Mouse (Mus musculus) T-cell, adult 2 months (primary cell): ENCODE data around the gene Hist1h2bf.
"Not testable (repeated sequence)": the region's sequence is repeated elsewhere in the genome, so short reads cannot be mapped to it uniquely, and the experiment has no call there.

Experiments
- DNase-seq: peaks from one replicate; pipeline ENCODE4 v3.0.0; 2022; ENCODE audit warnings: low spot score

Hist1h2bf gene

GRCm38 (mm10) chr13:23573898-23574524 lies at the start of gene Hist1h2bf, which contains the start of gene Hist1h2ad:
Gene Hist1h2bf (minus strand): TSS chr13:23574196.
Gene Hist1h2ad (plus strand): TSS chr13:23574381.
- DNase-seq = peak; percentile 85

DNA sequence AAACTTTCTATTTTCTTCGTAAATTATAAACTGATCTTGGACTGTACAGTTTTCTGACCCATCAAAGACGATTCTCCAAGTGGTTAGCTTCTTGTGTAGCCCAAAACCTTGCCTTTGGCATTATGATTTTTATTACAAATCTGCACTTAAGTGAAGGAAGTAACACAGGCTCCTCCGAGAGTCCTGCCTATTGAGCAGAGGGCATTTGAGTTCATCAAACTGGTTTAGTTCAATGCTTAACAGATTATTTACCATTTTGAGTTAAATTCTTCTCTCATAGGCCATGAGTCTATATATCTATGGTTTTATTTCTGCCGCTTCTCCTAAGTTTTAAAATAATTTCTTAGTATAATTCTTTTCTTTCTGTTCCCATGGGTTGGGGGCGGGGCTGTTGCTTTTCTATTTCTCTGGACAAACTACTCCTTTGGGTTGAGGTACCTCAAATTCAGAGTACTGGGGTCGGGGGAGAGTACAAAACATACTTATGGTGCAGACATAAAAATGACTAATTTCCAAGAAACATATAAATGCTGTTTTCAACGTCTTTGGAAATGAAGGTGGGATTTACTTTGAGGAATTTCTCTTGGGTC lies 49.0 kb upstream of the Hist1h2bf start:
- no peak for DNase-seq

GRCm38 (mm10) chr13:23622175-23622671 lies 48.2 kb upstream of the Hist1h2bf start, which contains the start of gene Hist1h1e:
Gene Hist1h1e (minus strand): TSS chr13:23622558.
- DNase-seq = peak; percentile 64

GRCm38 (mm10) chr13:23621532-23622174 lies 47.7 kb upstream of the Hist1h2bf start:
- peak; percentile 86 for DNase-seq

DNA sequence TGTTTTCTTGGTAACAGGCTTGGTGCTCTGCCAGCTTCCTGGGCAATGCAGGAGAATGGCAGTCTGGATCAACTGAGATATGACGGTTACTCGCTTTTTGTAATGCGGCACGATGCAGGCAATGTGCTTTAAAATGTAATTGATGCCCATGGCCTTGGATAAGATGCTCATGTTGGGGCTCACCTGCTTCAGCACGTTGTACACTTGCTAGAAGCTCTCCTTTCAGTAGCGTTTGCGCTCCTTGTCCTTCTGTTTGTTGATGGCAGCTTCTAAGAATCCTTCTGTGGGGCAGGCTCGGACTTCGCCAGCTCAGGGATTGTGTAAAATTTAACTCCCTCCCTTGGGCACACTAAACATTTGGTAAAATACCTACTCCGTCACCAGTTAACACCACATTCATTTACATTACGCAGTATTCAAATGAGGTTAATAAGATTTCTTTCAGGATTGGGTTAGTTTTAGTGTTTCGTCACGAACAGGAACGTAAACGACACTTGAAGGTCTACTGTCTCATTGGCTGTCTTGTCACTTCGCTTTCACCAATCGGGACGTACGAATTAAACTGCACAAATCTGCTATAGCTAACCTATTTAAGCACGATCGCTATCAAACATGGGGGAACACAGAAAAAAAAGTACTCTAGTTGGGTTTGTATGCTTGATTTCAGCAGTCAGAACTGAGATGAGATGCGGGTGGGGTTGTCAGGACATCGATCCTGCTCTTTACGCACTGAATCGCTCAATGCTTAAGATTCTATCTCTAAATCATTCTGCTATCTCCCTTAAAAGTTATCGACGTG lies 46.9 kb upstream of the Hist1h2bf start, which contains the start of gene Hist1h2be:
TSS of gene Hist1h2be (minus strand) at position 392 of the 799 bp plus-strand sequence.
- DNase-seq = peak; percentile 74

- no peak for DNase-seq
These were observed 46.2 kb upstream of the Hist1h2bf start for GRCm38 (mm10) chr13:23620056-23620732.

DNA sequence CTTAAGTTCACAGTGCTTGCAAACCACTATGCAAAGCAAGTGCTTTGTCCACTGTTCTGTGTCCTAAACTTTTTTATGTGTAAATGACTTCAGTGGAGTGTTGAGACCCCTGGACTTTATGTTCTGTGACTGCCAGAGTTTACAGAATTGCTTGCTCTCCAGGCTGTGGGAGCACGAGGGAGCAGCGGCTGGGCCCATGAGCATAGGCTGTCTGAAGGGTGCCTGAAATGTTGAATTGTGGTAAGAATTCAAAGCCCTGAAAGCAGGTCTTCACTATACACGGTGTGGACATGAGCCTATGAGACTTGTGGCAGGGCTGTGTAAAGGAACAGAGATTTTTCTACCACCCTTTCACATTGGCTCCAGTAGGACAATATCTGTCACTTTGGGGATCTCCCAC lies 37.6 kb upstream of the Hist1h2bf start:
- DNase-seq = no peak

- no peak for DNase-seq
These were observed 36.4 kb upstream of the Hist1h2bf start for GRCm38 (mm10) chr13:23610393-23610792.

DNA sequence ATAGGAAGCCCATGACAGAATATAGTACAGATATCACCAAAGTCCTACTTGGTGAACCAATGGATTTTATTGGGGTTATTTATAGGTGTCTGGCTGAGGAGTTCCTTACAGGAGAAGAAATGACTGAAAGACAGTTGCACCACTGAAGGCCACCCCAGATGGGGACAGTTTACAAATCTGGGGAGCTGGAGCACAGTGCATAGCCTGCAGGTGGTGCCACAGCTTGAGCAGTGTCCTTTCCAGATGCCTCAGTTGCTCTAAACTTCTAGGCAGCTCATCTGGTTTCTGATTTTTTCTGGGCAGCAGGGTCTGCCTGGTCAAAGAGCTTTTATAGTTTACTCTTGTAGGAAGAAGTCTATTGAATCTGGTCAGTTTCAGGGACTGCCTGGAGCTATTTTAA lies 35.8 kb upstream of the Hist1h2bf start:
- DNase-seq = no peak

GRCm38 (mm10) chr13:23609209-23609608 lies 35.2 kb upstream of the Hist1h2bf start:
- no peak for DNase-seq

DNA sequence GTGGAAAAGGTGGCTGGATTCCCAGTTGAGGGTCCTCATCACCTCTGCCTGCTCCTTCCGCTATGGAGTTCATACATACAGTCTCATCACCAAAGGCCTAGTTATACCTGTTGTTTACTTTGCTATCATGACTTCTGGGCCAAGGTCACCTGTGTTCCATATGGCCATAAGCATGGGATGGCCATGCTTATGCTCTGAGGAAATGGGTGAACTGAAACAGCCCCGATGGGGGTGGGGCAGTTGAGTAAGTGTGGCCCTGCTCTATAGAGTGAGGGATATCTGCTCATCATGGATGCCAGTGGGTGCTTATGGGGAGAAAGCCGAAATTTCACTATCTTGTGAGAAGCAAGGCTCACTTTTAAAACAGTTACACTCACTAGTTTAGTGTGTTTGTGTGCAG lies 31.1 kb upstream of the Hist1h2bf start:
- DNase-seq = no peak

- DNase-seq = no peak
These were observed 30.5 kb upstream of the Hist1h2bf start for GRCm38 (mm10) chr13:23604452-23604851.

- DNase-seq = no peak
These were observed 29.2 kb upstream of the Hist1h2bf start for GRCm38 (mm10) chr13:23603182-23603699.

- peak; percentile 79 for DNase-seq
These were observed 24.0 kb upstream of the Hist1h2bf start for GRCm38 (mm10) chr13:23597957-23598356.

GRCm38 (mm10) chr13:23595622-23596372 lies 21.8 kb upstream of the Hist1h2bf start:
- no peak for DNase-seq

DNA sequence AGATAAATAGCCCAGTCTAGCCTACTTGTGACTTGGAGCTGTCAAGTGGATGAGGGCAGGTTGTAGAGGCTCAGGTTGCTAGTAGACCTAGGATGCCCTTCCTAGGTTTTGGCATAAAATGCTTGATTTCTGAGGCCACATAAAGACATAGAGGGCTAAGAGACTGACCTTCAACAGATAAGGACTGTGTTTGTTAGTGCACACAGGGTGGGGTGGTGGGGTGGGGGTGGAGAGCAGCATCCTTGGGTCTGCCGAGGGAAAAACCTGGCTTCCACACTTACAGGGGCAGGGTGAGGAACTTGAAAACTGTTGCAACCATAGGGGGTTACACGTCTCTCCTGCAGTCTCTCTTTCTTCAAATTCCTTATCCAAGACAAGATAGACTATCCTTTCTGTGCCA lies 21.2 kb upstream of the Hist1h2bf start:
- no peak for DNase-seq

- DNase-seq = peak; percentile 13
These were observed 19.2 kb upstream of the Hist1h2bf start for GRCm38 (mm10) chr13:23593051-23593770.

DNA sequence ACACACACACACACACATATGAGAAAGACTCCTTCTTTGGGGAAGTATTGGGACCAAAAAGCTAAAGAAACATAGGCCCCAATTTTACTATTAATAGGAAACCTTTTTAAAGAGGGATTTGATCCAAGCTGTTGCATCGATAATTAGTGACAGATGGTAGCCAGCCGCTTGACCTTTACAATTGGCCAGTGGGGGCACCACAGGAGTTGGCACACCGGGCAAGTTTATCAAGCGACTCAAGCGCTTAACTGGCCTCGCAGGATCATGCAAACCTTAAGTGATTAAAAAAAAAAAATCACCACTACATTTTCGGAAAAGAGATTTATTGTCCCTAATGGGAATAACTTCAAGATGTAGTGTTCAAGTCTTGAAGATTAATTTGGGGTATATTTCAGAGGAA lies 18.6 kb upstream of the Hist1h2bf start:
- no peak for DNase-seq

DNA sequence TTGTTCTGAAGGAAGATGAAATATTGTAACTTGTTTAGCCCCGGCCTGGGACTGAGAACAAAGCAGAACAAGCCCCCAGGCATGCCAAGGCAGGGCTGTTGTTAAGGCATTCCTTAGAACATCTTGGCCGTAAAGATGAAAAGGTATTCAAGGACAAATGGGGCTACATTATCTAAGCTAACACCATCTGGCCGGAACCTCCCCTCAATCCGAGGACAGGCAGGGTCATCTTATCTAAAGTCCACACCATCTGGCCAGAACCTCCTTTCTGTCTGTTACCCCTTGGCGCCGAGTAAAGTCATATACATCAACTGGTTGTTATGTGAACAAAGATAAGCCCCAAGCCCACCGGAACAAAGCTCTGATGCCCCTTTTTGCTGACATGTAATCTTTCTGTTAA lies 17.9 kb upstream of the Hist1h2bf start:
- not testable (repeated sequence) for DNase-seq

DNA sequence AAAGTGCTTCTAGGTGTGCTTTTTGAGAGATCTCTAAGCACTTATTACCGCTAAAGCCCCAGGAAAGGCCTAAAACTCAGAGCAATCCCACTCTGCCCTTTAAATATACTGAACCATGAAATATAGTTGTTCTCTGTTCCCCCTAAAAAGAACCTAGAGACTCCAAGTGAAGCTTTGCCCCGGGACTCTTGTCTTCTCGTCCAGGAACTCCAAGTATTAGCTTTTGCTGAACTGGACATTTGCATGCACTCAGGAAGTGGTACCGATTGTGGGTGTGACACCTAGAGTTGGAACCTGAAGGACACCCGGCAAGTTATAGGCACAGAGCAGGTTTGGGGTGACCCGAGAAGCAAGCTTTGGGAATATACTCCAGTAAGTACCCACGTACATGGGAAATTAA lies 17.2 kb upstream of the Hist1h2bf start:
- no peak for DNase-seq
